Mouse (Mus musculus) lung, postnatal 0 days (tissue): ENCODE measurements at regions not wholly inside any gene's neighbourhood (a gene's known extent, or its start where the extent isn't known, plus 50 kb on each side); places are given as distances from the start of the nearest gene placed in this dataset.

Experiments used
- CTCF ChIP-seq: IDR thresholded peaks from 2 replicates; pipeline ENCODE4 v1.5.1; 2016; ENCODE audit warnings: antibody characterized with exemption, mild to moderate bottlenecking
- EP300 ChIP-seq: IDR thresholded peaks from 2 replicates; pipeline ENCODE4 v1.6.1; 2016; ENCODE audit warnings: antibody characterized with exemption, mild to moderate bottlenecking, control low read depth

- TF ChIP-seq CTCF = no peak
- no peak for TF ChIP-seq EP300
Measured at GRCm38 (mm10) chr12:96594845-96595244, 902.8 kb downstream of the Flrt2 start.
